Mouse (Mus musculus): Measurements from ENCODE around the gene Gm5565. TPM values are rescaled to one million over a fixed set of nuclear protein-coding genes. Genes with fewer than 3 reads are reported as not detected.

Gm5565 gene
- not detected for total RNA-seq (2023)

DNA sequence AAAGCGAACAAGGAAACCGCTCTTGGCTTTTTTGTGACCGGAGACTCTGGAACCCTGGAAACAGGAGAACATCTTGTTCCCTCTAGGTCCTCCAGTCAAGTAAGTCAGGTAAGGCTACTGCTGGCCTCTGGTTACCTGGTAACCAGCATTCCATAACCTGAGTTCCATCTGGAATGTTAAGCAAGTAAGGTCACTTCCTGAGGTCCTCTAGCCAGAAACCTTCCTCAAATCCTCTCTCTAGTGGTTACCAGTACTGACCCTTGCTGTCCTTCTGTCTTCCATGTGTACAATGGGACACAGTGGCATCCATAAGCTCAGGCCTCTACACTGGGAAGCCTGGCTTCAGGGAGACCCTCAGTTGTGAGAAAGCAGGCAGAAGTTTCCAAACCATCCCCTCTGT lies at the start of gene Gm5565:
TSS of gene Gm5565 (minus strand) at position 101 of the 400 bp plus-strand sequence.

DNA sequence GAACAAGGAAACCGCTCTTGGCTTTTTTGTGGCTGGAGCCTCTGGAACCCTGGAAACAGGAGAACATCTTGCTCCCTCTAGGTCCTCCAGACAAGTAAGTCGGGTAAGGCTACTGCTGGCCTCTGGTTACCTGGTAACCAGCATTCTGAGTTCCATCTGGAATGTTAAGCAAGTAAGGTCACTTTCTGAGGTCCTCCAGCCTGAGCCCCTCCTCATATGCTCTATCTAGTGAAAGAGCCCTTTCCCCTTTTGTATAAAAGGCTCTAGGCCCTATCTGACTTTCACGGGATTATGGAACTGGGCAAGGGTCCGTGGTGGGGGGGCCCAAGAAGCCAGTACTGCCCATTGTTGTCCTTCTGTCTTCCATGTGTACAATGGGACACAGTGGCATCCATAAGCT lies 24.9 kb upstream of the Gm5565 start, which contains the start of gene 1700001J03Rik:
TSS of gene 1700001J03Rik (minus strand) at position 101 of the 400 bp plus-strand sequence.

DNA sequence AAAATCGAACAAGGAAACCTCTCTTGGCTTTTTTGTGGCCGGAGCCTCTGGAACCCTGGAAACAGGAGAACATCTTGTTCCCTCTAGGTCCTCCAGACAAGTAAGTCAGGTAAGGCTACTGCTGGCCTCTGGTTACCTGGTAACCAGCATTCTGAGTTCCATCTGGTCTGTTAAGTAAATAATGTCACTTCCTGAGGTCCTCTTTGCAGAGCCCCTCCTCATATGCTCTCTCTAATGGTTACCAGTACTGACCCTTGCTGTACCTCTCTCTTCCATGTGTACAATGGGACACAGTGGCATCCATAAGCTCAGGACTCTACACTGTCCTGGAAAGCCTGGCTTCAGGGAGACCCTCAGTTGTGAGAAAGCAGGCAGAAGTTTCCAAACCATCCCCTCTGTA lies 10.3 kb upstream of the Gm5565 start, which contains the start of gene Gm6309:
TSS of gene Gm6309 (minus strand) at position 101 of the 400 bp plus-strand sequence.

Other genes with a start within 250 kb of the Gm5565 start
- not detected for gene Cyp3a25, start 150.9 kb downstream of the Gm5565 start, total RNA-seq (2023)
- gene Cyp3a59, start 81.3 kb downstream of the Gm5565 start, total RNA-seq (2023): not detected
- not detected for gene Gm6309, start 10.2 kb upstream of the Gm5565 start, total RNA-seq (2023)
- gene 1700001J03Rik, start 24.8 kb upstream of the Gm5565 start, total RNA-seq (2023): under 1 TPM; 0.46 to 0.55 TPM
- 10 to 100 TPM; 29.3 to 32.6 TPM for gene Rnf6, start 61.0 kb upstream of the Gm5565 start, total RNA-seq (2023)
- gene Cdk8, start 70.7 kb upstream of the Gm5565 start, total RNA-seq (2023): 10 to 100 TPM; 22.5 to 22.6 TPM
- gene Wasf3, start 224.4 kb upstream of the Gm5565 start, total RNA-seq (2023): not detected

Measured in neutrophil, adult 83 days (primary cell).